Mouse (Mus musculus): Measurements from ENCODE around the gene Dydc2. TPM values are rescaled to one million over a fixed set of nuclear protein-coding genes. Genes with fewer than 3 reads are reported as not detected.

Gene Dydc2
- polyA plus RNA-seq, 1 experiment from 2014 or later: 1.7 TPM

- no peaks in the 10 kb centered on the region for H3K36me3 ChIP-seq (ENCODE audit: insufficient read depth, low read length)
- no peak for DNase-seq (ENCODE audit: low spot score)
- no peaks in the 10 kb centered on the region for H3K9me3 ChIP-seq (ENCODE audit: low read length)
- no peaks in the 10 kb centered on the region for H3K27me3 ChIP-seq (replicated peaks; ENCODE audit: insufficient read depth, low read length)
- H3K9ac ChIP-seq (replicated peaks; ENCODE audit: low read depth): no peak overlapping the region
- no peak for ATAC-seq
- peaks cover 3% of the 10 kb centered on the region; the same call in 1 of the 2 replicates for H3K4me1 ChIP-seq (ENCODE audit: insufficient read depth, low read depth, low read length)
- no peak overlapping the region for H3K4me3 ChIP-seq (ENCODE audit: low read depth, low read length)
- no peak overlapping the region for H3K27ac ChIP-seq (ENCODE audit: low read length)
- H3K4me2 ChIP-seq (replicated peaks; ENCODE audit: low read depth, low read length): no peak overlapping the region
- TF ChIP-seq CTCF (IDR thresholded peaks at IDR 0.05) (no peak), EP300 (IDR thresholded peaks at IDR 0.05) (no peak)
- 82% methylated on average over 7 of the region's 7 CpGs for WGBS
These were observed 68.9 kb downstream of the Dydc2 start for GRCm38 (mm10) chr14:40999904-41000645.

Other genes with a start within 250 kb of the Dydc2 start
- gene Sh2d4b, start 175.9 kb downstream of the Dydc2 start, polyA plus RNA-seq (2015; fragmentation: Nextera tagmentation; extraction: Ambion mirVana): 0.38 and 0.58 TPM in 2 replicates
- 77.3 and 84.9 TPM in 2 replicates for gene Tspan14, start 102.4 kb downstream of the Dydc2 start, polyA plus RNA-seq (2015; fragmentation: Nextera tagmentation; extraction: Ambion mirVana)
- gene Fam213a, start 55.4 kb downstream of the Dydc2 start, polyA plus RNA-seq (2015; fragmentation: Nextera tagmentation; extraction: Ambion mirVana): 40.6 and 50.1 TPM in 2 replicates
- gene Dydc1, start 3.7 kb upstream of the Dydc2 start, polyA plus RNA-seq (2015; fragmentation: Nextera tagmentation; extraction: Ambion mirVana): 0.30 and 0.40 TPM in 2 replicates
- 2.5 and 3.1 TPM in 2 replicates for gene Mat1a, start 35.8 kb upstream of the Dydc2 start, polyA plus RNA-seq (2015; fragmentation: Nextera tagmentation; extraction: Ambion mirVana)
- 4,795 and 4,929 TPM in 2 replicates for gene Sftpa1, start 62.6 kb upstream of the Dydc2 start, polyA plus RNA-seq (2015; fragmentation: Nextera tagmentation; extraction: Ambion mirVana)
- 0.76 and 1.3 TPM in 2 replicates for gene Mbl1, start 82.2 kb upstream of the Dydc2 start, polyA plus RNA-seq (2015; fragmentation: Nextera tagmentation; extraction: Ambion mirVana)
- gene Sftpd, start 115.9 kb upstream of the Dydc2 start, polyA plus RNA-seq (2015; fragmentation: Nextera tagmentation; extraction: Ambion mirVana): 1,484 and 1,674 TPM in 2 replicates
- 0.07 and 0.11 TPM in 2 replicates for gene Gm2832, start 209.6 kb upstream of the Dydc2 start, polyA plus RNA-seq (2015; fragmentation: Nextera tagmentation; extraction: Ambion mirVana)

Data from lung, postnatal 0 days (tissue).